Mouse (Mus musculus): ENCODE measurements around the gene Hnf1b. TPM values are rescaled to one million over a fixed set of nuclear protein-coding genes. Genes with fewer than 3 reads are reported as not detected.

The Hnf1b gene
- 0.10 TPM for polyA plus RNA-seq (2015; fragmentation: Illumina TruSeq; extraction: RNeasy Lipid Tissue Mini Kit (QIAGEN cat#74804); ENCODE audit: insufficient read depth, low replicate concordance)

DNA sequence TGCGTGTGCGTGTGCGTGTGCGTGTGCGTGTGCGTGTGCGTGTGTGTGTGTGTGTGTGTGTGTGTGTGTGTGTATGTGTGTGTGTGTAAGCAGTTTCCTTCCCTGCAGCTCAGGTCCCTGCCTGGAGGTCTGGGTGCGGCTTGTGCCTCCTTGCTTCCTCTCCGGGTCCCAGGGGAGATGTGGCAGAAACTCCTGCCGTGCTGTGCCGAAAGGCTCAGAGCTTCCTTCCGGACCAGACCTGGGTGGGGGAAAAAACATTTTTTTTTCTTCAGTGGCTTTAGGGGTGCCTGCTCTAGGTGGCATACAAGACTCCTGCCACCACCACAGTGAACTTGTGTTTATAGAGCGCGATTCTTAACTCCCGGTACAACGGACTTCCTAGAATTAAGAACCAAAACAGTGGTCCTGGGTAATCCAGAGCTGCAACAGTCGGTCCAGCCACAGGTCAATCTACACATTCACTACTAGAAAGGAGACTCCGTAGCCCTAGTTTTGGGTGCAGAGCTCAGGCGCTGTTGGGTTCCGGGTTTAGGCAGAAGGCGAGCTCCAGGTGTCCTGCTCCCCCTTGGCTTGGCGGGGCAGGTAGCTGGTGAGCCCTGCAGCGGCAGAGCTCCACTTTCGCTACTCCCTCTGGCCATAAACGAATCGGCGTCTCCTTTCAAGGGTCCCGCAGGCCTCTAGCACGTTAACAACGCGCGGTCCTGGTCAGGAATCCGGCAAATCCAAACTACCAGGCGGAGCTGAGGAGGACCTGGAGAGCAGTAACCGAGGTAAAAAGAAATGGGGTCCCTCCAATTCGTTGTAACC lies at the start of gene Hnf1b:
Gene Hnf1b (plus strand): TSS at position 535 of the 807 bp plus-strand sequence.

DNA sequence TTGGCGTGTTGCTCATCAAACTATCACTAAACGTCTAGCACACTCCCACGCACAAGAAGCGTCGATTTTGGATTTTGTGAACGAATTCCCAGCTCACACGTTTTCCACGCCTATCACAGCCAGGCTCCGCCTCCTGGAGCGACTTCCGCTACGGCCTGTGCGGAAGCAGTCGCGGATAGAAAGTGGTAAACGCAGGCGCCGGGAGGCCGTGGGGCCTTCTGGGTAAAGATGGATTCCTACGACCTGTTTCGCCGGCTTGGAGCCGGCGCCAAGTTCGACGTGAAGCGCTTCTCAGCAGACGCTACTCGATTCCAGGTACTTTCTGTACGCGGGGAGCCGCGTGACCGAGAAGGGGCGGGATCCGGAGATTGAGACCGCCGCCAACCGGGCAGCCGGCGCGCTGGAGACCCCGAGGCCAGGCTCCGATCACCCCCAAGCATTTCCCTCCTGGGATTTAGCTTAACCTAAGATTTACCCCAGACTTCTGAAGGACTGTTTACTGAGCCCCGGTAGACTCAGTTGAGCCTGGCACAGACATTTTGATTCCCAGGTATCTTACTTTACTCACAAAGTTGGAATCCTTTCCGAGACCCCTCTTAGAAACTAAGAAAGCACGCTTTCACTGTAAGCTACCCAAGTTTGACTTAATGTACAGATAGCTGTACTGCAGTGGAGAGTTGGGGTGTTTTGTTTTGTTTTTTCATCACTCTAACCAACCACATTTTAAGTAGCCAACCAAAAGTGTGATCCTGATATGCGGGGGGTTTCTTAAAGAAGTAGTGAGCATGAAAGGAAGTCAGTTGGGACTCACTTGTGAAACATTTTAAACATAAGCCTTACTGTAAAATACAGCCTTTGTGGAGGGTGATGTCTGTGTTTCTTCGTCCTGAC lies 92.3 kb downstream of the Hnf1b start, which contains the start of gene Ddx52:
Gene Ddx52 (plus strand): TSS at position 113 of the 891 bp plus-strand sequence.

Other genes with a start within 250 kb of the Hnf1b start
- gene Rpl9-ps1, start 204.4 kb upstream of the Hnf1b start, polyA plus RNA-seq (2015; fragmentation: Illumina TruSeq; extraction: RNeasy Lipid Tissue Mini Kit (QIAGEN cat#74804); ENCODE audit: insufficient read depth, low replicate concordance): not detected
- 3.9 TPM for gene Ccl3, start 200.7 kb upstream of the Hnf1b start, polyA plus RNA-seq (2015; fragmentation: Illumina TruSeq; extraction: RNeasy Lipid Tissue Mini Kit (QIAGEN cat#74804); ENCODE audit: insufficient read depth, low replicate concordance)
- 2.9 TPM for gene Ccl4, start 187.5 kb upstream of the Hnf1b start, polyA plus RNA-seq (2015; fragmentation: Illumina TruSeq; extraction: RNeasy Lipid Tissue Mini Kit (QIAGEN cat#74804); ENCODE audit: insufficient read depth, low replicate concordance)
- 56.3 TPM for gene Wfdc17, start 146.1 kb upstream of the Hnf1b start, polyA plus RNA-seq (2015; fragmentation: Illumina TruSeq; extraction: RNeasy Lipid Tissue Mini Kit (QIAGEN cat#74804); ENCODE audit: insufficient read depth, low replicate concordance)
- 0.51 TPM for gene Wfdc18, start 141.0 kb upstream of the Hnf1b start, polyA plus RNA-seq (2015; fragmentation: Illumina TruSeq; extraction: RNeasy Lipid Tissue Mini Kit (QIAGEN cat#74804); ENCODE audit: insufficient read depth, low replicate concordance)
- 6.7 TPM for gene Wfdc21, start 103.1 kb upstream of the Hnf1b start, polyA plus RNA-seq (2015; fragmentation: Illumina TruSeq; extraction: RNeasy Lipid Tissue Mini Kit (QIAGEN cat#74804); ENCODE audit: insufficient read depth, low replicate concordance)
- 21.0 TPM for gene Heatr6, start 96.4 kb upstream of the Hnf1b start, polyA plus RNA-seq (2015; fragmentation: Illumina TruSeq; extraction: RNeasy Lipid Tissue Mini Kit (QIAGEN cat#74804); ENCODE audit: insufficient read depth, low replicate concordance)
- 57.5 TPM for gene Ddx52, start 92.0 kb downstream of the Hnf1b start, polyA plus RNA-seq (2015; fragmentation: Illumina TruSeq; extraction: RNeasy Lipid Tissue Mini Kit (QIAGEN cat#74804); ENCODE audit: insufficient read depth, low replicate concordance)
- gene Synrg, start 114.4 kb downstream of the Hnf1b start, polyA plus RNA-seq (2015; fragmentation: Illumina TruSeq; extraction: RNeasy Lipid Tissue Mini Kit (QIAGEN cat#74804); ENCODE audit: insufficient read depth, low replicate concordance): 37.7 TPM
- 0.80 TPM for gene Dusp14, start 219.2 kb downstream of the Hnf1b start, polyA plus RNA-seq (2015; fragmentation: Illumina TruSeq; extraction: RNeasy Lipid Tissue Mini Kit (QIAGEN cat#74804); ENCODE audit: insufficient read depth, low replicate concordance)

Data from spleen, adult 10 weeks (tissue).